Mouse (Mus musculus) G1E (cell line): ENCODE measurements around the gene Srarp.

Experiments used
- CTCF ChIP-seq: IDR thresholded peaks from 2 replicates; pipeline ENCODE4 v1.5.1; 2012; ENCODE audit warnings: low read depth, low read length, inconsistent platforms, mixed read lengths
- GATA1 ChIP-seq: IDR thresholded peaks from 2 replicates; pipeline ENCODE4 v1.6.1; 2012; ENCODE audit warnings: borderline replicate concordance, low read length, inconsistent platforms, mixed read lengths

- no peak for TF ChIP-seq CTCF
- no peak for TF ChIP-seq GATA1
Measured at GRCm38 (mm10) chr4:141440877-141441276, 5.0 kb upstream of the Srarp start.
